Mouse (Mus musculus) neutrophil, adult 5-6 weeks (primary cell): ENCODE measurements at regions not wholly inside any gene's neighbourhood (a gene's known extent, or its start where the extent isn't known, plus 50 kb on each side); places are given as distances from the start of the nearest gene placed in this dataset.

ENCODE experiments used
- ATAC-seq: fragments of 151-379, 151-347 bp; 2 replicates; pipeline ENCODE4 v1.8.0; 2017; ENCODE audit warnings: mild to moderate bottlenecking, moderate TSS enrichment; ENCODE audit not compliant: insufficient number of reproducible peaks, poor library complexity, low FRiP score, severe bottlenecking; ENCODE audit errors: extremely low read depth

GRCm38 (mm10) chr6:94842856-94843255, 142.9 kb upstream of the Lrig1 start:
- no peak for ATAC-seq

GRCm38 (mm10) chr6:94841881-94842280, 141.9 kb upstream of the Lrig1 start:
- no peak for ATAC-seq

- no peak for ATAC-seq
Measured at GRCm38 (mm10) chr6:94835742-94836141, 135.8 kb upstream of the Lrig1 start.

GRCm38 (mm10) chr6:94834551-94834950, 134.6 kb upstream of the Lrig1 start:
- no peak for ATAC-seq

- ATAC-seq = no peak
Measured at GRCm38 (mm10) chr6:94830801-94831200, 130.8 kb upstream of the Lrig1 start.

- no peak for ATAC-seq
Measured at GRCm38 (mm10) chr6:94829246-94829645, 129.3 kb upstream of the Lrig1 start.

- no peak for ATAC-seq
Measured at GRCm38 (mm10) chr6:94826656-94827055, 126.7 kb upstream of the Lrig1 start.

- ATAC-seq = no peak
Measured at GRCm38 (mm10) chr6:94818220-94818619, 118.3 kb upstream of the Lrig1 start.

- ATAC-seq = no peak
Measured at GRCm38 (mm10) chr6:94816161-94816560, 116.2 kb upstream of the Lrig1 start.

GRCm38 (mm10) chr6:94814711-94815110, 114.8 kb upstream of the Lrig1 start:
- ATAC-seq = no peak

GRCm38 (mm10) chr6:94813481-94814148, 113.7 kb upstream of the Lrig1 start:
- no peak for ATAC-seq

- ATAC-seq = no peak
Measured at GRCm38 (mm10) chr6:94811846-94812245, 111.9 kb upstream of the Lrig1 start.

GRCm38 (mm10) chr6:94807216-94807615, 107.3 kb upstream of the Lrig1 start:
- no peak for ATAC-seq

- no peak for ATAC-seq
Measured at GRCm38 (mm10) chr6:94806481-94807160, 106.7 kb upstream of the Lrig1 start.

- ATAC-seq = no peak
Measured at GRCm38 (mm10) chr6:94805685-94806084, 105.7 kb upstream of the Lrig1 start.

GRCm38 (mm10) chr6:94804284-94804815, 104.4 kb upstream of the Lrig1 start:
- ATAC-seq = no peak

- ATAC-seq = no peak
Measured at GRCm38 (mm10) chr6:94801039-94801438, 101.1 kb upstream of the Lrig1 start.

- ATAC-seq = no peak
Measured at GRCm38 (mm10) chr6:94798545-94799211, 98.7 kb upstream of the Lrig1 start.

- no peak for ATAC-seq
Measured at GRCm38 (mm10) chr6:94795442-94795841, 95.5 kb upstream of the Lrig1 start.

GRCm38 (mm10) chr6:94793555-94793954, 93.6 kb upstream of the Lrig1 start:
- ATAC-seq = no peak
